Mouse (Mus musculus) forebrain, embryonic 11.5 days (tissue): Measurements from ENCODE around the gene Fam189b. TPM values are rescaled to one million over a fixed set of nuclear protein-coding genes. Genes with fewer than 3 reads are reported as not detected.
A peak's percentile ranks its signal among the peaks of the same experiment; 100 is the strongest.

ENCODE experiments used
- microRNA counts: library from miRNA; unstranded; fragments of <30 nt; microRNA quantifications from one replicate; lab custom pipeline; 2015
- microRNA-seq: library from miRNA; unstranded; fragments of <30 nt; microRNA quantifications from one replicate; pipeline ENCODE4, GENCODE M21; 2016; ENCODE audit not compliant: insufficient number of aligned reads
- polyA plus RNA-seq: library from polyadenylated mRNA; unstranded; fragments of >200 nt; fragmentation: Nextera tagmentation; extraction: Ambion mirVana; gene quantifications from 2 replicates; pipeline ENCODE4 v1.2.1, GENCODE M21; 2014

Gene Fam189b
- polyA plus RNA-seq, 1 experiment from 2014 or later, result 26.3 TPM

MicroRNAs within 50 kb of the gene (microRNA counts, 519-probe panel; counts per million panel counts)
- 5,667 counts per million, percentile 74 among the panel's probes with 10 or more counts for microRNA mmu-miR-92b (lab: Ali Mortazavi, UCI)

Small RNA genes lying within 50 kb of the gene (microRNA-seq; reads per million reads assigned to microRNA genes)
- gene Mir92b, result 19,871 reads per million, percentile 98 among the genes with 10 or more reads in this experiment

Other genes starting within 250 kb of the Fam189b start
- 17.4 and 20.7 TPM in 2 replicates for gene Ash1l, start 232.5 kb upstream of the Fam189b start, polyA plus RNA-seq
- gene Dap3, start 232.0 kb upstream of the Fam189b start, polyA plus RNA-seq, result 134 and 146 TPM in 2 replicates
- 23.9 and 24.5 TPM in 2 replicates for gene Rusc1, start 89.8 kb upstream of the Fam189b start, polyA plus RNA-seq
- gene Gm43738, start 82.0 kb upstream of the Fam189b start, polyA plus RNA-seq, result not detected in 2 replicates
- gene Fdps, start 81.2 kb upstream of the Fam189b start, polyA plus RNA-seq, result 332 and 356 TPM in 2 replicates
- gene Pklr, start 47.0 kb upstream of the Fam189b start, polyA plus RNA-seq, result 2.1 and 2.8 TPM in 2 replicates
- 6.3 and 6.7 TPM in 2 replicates for gene Hcn3, start 22.9 kb upstream of the Fam189b start, polyA plus RNA-seq
- 34.7 and 40.8 TPM in 2 replicates for gene Clk2, start 18.3 kb upstream of the Fam189b start, polyA plus RNA-seq
- 92.5 and 107 TPM in 2 replicates for gene Scamp3, start 5.7 kb upstream of the Fam189b start, polyA plus RNA-seq
- 32.4 and 37.7 TPM in 2 replicates for gene Gba, start 19.8 kb downstream of the Fam189b start, polyA plus RNA-seq
- gene Thbs3, start 32.0 kb downstream of the Fam189b start, polyA plus RNA-seq, result 63.3 and 69.9 TPM in 2 replicates
- 194 and 213 TPM in 2 replicates for gene Mtx1, start 43.9 kb downstream of the Fam189b start, polyA plus RNA-seq
- gene Muc1, start 45.9 kb downstream of the Fam189b start, polyA plus RNA-seq, result 2.0 and 3.4 TPM in 2 replicates
- 237 and 252 TPM in 2 replicates for gene Krtcap2, start 62.8 kb downstream of the Fam189b start, polyA plus RNA-seq
- gene Trim46, start 63.2 kb downstream of the Fam189b start, polyA plus RNA-seq, result 11.9 and 13.5 TPM in 2 replicates
- 79.0 and 83.9 TPM in 2 replicates for gene Dpm3, start 76.2 kb downstream of the Fam189b start, polyA plus RNA-seq
- gene Slc50a1, start 87.4 kb downstream of the Fam189b start, polyA plus RNA-seq, result 28.4 and 31.8 TPM in 2 replicates
- 10.8 and 11.4 TPM in 2 replicates for gene Efna1, start 98.0 kb downstream of the Fam189b start, polyA plus RNA-seq
- gene Efna3, start 139.8 kb downstream of the Fam189b start, polyA plus RNA-seq, result 6.6 and 7.7 TPM in 2 replicates
- 17.1 and 20.7 TPM in 2 replicates for gene Efna4, start 154.9 kb downstream of the Fam189b start, polyA plus RNA-seq
- 27.9 and 28.4 TPM in 2 replicates for gene Adam15, start 166.9 kb downstream of the Fam189b start, polyA plus RNA-seq
- 0.13 TPM in 1 of 2 replicates, not detected in the other for gene Dcst2, start 178.8 kb downstream of the Fam189b start, polyA plus RNA-seq
- gene Dcst1, start 182.1 kb downstream of the Fam189b start, polyA plus RNA-seq, result 0.08 and 0.15 TPM in 2 replicates
- 1.3 and 1.4 TPM in 2 replicates for gene Zbtb7b, start 211.6 kb downstream of the Fam189b start, polyA plus RNA-seq
- 0.91 and 1.9 TPM in 2 replicates for gene Lenep, start 219.7 kb downstream of the Fam189b start, polyA plus RNA-seq
- gene Flad1, start 228.7 kb downstream of the Fam189b start, polyA plus RNA-seq, result 28.5 and 31.9 TPM in 2 replicates
- 491 and 495 TPM in 2 replicates for gene Cks1b, start 235.2 kb downstream of the Fam189b start, polyA plus RNA-seq
- gene Shc1, start 235.3 kb downstream of the Fam189b start, polyA plus RNA-seq, result 30.9 and 31.6 TPM in 2 replicates
- 53.9 and 60.6 TPM in 2 replicates for gene Pygo2, start 247.1 kb downstream of the Fam189b start, polyA plus RNA-seq